Mouse (Mus musculus) lung, adult 10 weeks (tissue): Measurements from ENCODE around the gene Map3k21. TPM values are rescaled to one million over a fixed set of nuclear protein-coding genes. Genes with fewer than 3 reads are reported as not detected.

ENCODE experiments used
- polyA plus RNA-seq: library from polyadenylated mRNA; stranded (reverse); fragments of 350-450 nt; fragmentation: Illumina TruSeq; extraction: RNeasy Lipid Tissue Mini Kit (QIAGEN cat#74804); gene quantifications from one replicate; pipeline ENCODE4 v1.2.3, GENCODE M21; 2014; ENCODE audit warnings: low read depth, low replicate concordance; ENCODE audit not compliant: insufficient read depth

The Map3k21 gene
- 0.45 TPM for polyA plus RNA-seq

GRCm38 (mm10) chr8:125910365-125911228 is at the start of gene Map3k21:
Gene Map3k21 (plus strand): TSS chr8:125910450.

GRCm38 (mm10) chr8:125897868-125898788 is 12.1 kb upstream of the Map3k21 start, which contains the start of gene Pcnx2:
Gene Pcnx2 (minus strand): TSS chr8:125898317.

GRCm38 (mm10) chr8:125995101-125995986 is 85.1 kb downstream of the Map3k21 start, which contains the start of gene Kcnk1:
Gene Kcnk1 (plus strand): TSS chr8:125995170.

Other genes starting within 250 kb of the Map3k21 start
- gene Map10, start 240.6 kb upstream of the Map3k21 start, polyA plus RNA-seq: 1.8 TPM
- 16.0 TPM for gene Ntpcr, start 180.5 kb upstream of the Map3k21 start, polyA plus RNA-seq
- gene Pcnx2, start 12.1 kb upstream of the Map3k21 start, polyA plus RNA-seq: 0.54 TPM
- gene Kcnk1, start 84.7 kb downstream of the Map3k21 start, polyA plus RNA-seq: 9.8 TPM